Mouse (Mus musculus): ENCODE data around the gene Pla2g6. TPM values are rescaled to one million over a fixed set of nuclear protein-coding genes. Genes with fewer than 3 reads are reported as not detected.
A peak's percentile ranks its signal among the peaks of the same experiment; 100 is the strongest.

The Pla2g6 gene
- polyA plus RNA-seq, 1 experiment from 2014 or later, result 8.8 TPM

DNA sequence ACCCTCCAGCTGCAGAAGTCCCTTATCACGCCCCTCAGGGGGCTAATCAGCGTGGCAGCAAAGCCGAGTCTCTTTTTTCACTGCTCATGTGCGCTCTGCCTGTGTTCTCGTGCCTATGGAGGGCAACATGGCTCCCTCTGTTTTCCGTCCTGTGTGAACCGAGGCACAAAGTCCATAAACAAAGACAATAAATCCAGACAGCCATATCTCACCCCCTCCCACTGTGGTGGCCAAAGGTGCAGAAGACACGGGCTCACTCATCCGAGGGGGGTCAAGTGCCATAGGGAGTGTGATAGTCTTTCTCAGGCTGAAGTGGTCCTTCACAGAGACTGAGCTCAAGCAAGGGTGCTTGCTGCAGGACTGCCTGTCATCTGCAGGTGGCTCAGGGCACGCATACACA, 55.2 kb downstream of the Pla2g6 start:
- WGBS, result 73% methylated on average over 10 of the region's 10 CpGs

DNA sequence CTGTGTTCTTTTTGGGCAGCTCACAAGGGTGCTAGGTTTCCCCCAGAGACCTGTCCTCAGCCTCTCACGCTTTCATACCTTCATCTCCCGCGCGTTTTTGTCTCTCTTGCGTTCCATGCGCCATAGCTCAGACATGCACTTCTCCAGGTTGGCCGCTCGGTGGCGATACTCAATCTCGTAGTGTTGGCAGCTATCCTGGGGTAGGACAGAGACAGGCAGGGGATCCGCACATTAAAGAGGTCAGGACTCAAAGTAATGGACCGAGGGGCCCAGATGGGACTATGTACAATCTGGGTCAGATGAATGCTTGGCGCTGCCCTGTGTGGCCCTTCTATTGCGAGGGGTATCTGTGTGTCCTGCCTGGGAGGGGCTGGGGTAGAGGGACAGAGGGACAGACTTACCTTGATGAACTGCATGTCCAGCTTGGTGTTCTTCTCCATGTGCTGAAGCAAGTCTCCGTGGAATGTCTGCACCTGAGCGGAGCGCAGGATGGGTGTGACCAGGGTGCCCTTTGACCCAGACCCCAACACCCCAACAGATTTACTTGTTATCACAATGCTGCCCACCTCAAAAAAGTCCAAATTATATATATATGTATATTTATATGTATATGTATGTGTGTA, 57.0 kb downstream of the Pla2g6 start:
- TF ChIP-seq EP300 (optimal IDR thresholded peaks at IDR 0.05), result no peak
- peak; percentile 83 for TF ChIP-seq CTCF (IDR thresholded peaks at IDR 0.05; ENCODE audit: low read depth)
- no peaks in the 10 kb centered on the region for H3K27me3 ChIP-seq (ENCODE audit: control insufficient read depth, insufficient read depth, low read length)
- H3K4me1 ChIP-seq (replicated peaks; ENCODE audit: control insufficient read depth, insufficient read depth), result peaks cover 4% of the 10 kb centered on the region
- peak; percentile 48 for ATAC-seq (ENCODE audit: low FRiP score, low TSS enrichment)
- WGBS, result 16% methylated on average over 17 of the region's 17 CpGs
- H3K4me2 ChIP-seq (replicated peaks; ENCODE audit: low read depth), result peak overlapping the region; percentile 61
- no peak overlapping the region for H3K27ac ChIP-seq (replicated peaks)
- peak; percentile 72 for DNase-seq (ENCODE audit: low spot score)
- H3K4me3 ChIP-seq (ENCODE audit: low read depth, low read length), result peak overlapping the region; percentile 26; the same call in 1 of the 2 replicates
- no peak overlapping the region for H3K9ac ChIP-seq (ENCODE audit: low read length)
- H3K36me3 ChIP-seq (ENCODE audit: control insufficient read depth, insufficient read depth, low read length), result no peaks in the 10 kb centered on the region
- no peaks in the 10 kb centered on the region for H3K9me3 ChIP-seq (ENCODE audit: control insufficient read depth, low read length)

More for the DNA sequence above, 55.2 kb downstream of the Pla2g6 start:
- no peak for ATAC-seq (ENCODE audit: low FRiP score, low TSS enrichment)
- no peak overlapping the region for H3K4me3 ChIP-seq (ENCODE audit: low read depth, low read length)
- H3K4me2 ChIP-seq (replicated peaks; ENCODE audit: low read depth), result no peak overlapping the region
- H3K4me1 ChIP-seq (replicated peaks; ENCODE audit: control insufficient read depth, insufficient read depth), result peaks cover 4% of the 10 kb centered on the region
- no peak overlapping the region for H3K9ac ChIP-seq (ENCODE audit: low read length)
- H3K9me3 ChIP-seq (ENCODE audit: control insufficient read depth, low read length), result no peaks in the 10 kb centered on the region
- TF ChIP-seq CTCF (IDR thresholded peaks at IDR 0.05; ENCODE audit: low read depth) (no peak), EP300 (optimal IDR thresholded peaks at IDR 0.05) (no peak)
- no peaks in the 10 kb centered on the region for H3K36me3 ChIP-seq (ENCODE audit: control insufficient read depth, insufficient read depth, low read length)
- no peak for DNase-seq (ENCODE audit: low spot score)
- H3K27ac ChIP-seq (replicated peaks), result no peak overlapping the region
- H3K27me3 ChIP-seq (ENCODE audit: control insufficient read depth, insufficient read depth, low read length), result no peaks in the 10 kb centered on the region

DNA sequence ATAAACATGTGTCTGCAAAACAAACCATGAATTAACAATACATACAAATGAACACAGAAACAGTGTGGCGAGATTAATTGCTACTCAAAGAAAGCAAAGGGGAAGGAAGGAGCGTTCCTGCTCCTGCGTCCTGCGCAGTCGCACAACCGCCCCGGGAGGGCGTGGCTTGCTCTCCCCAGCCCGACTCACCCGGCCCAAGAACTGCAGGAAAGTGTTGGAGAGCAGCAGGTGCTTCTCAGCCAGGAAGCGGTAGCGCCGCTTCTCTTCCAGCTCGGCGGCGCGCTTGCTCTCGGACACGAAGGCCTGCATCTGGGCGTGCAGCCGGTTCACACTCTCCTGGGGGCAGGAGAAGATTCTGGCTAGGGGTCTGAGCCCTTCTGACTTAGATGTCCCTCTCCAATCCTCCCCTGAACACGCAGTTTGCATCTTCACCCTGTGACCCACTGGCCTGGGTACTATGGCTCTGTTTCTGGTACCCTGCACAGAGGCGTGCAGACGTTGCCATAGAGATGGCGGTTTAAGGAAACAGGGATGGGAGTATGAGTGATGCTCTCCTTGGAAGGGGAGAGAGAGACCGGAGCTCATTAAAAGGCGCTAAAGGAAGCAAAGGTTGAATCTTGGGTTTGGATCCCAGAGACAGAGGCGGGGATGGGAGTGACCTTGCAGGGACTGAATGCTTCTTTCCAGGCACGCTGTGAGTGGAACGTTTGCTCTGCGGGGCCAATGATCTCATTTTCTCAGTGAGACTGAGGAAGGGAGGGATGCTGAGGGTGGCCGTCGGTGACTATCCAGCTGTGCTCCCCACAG, 57.7 kb downstream of the Pla2g6 start:
- Histone ChIP-seq H3K36me3 (ENCODE audit: control insufficient read depth, insufficient read depth, low read length) (no peaks in the 10 kb centered on the region), H3K4me3 (ENCODE audit: low read depth, low read length) (peak overlapping the region; percentile 26), H3K27ac (replicated peaks) (peak overlapping the region; percentile 40; the same call in 1 of the 2 replicates), H3K4me1 (replicated peaks; ENCODE audit: control insufficient read depth, insufficient read depth) (peaks cover 4% of the 10 kb centered on the region), H3K9ac (ENCODE audit: low read length) (peak overlapping the region; percentile 27), H3K27me3 (ENCODE audit: control insufficient read depth, insufficient read depth, low read length) (no peaks in the 10 kb centered on the region), H3K4me2 (replicated peaks; ENCODE audit: low read depth) (peak overlapping the region; percentile 61), H3K9me3 (ENCODE audit: control insufficient read depth, low read length) (no peaks in the 10 kb centered on the region)
- DNase-seq (ENCODE audit: low spot score) (peak; percentile 89), ATAC-seq (ENCODE audit: low FRiP score, low TSS enrichment) (peak; percentile 71)
- TF ChIP-seq EP300 (optimal IDR thresholded peaks at IDR 0.05), result no peak
- peak; percentile 16; the same call in 1 of the 2 replicates for TF ChIP-seq CTCF (IDR thresholded peaks at IDR 0.05; ENCODE audit: low read depth)
- WGBS, result 3% methylated on average over 33 of the region's 33 CpGs

DNA sequence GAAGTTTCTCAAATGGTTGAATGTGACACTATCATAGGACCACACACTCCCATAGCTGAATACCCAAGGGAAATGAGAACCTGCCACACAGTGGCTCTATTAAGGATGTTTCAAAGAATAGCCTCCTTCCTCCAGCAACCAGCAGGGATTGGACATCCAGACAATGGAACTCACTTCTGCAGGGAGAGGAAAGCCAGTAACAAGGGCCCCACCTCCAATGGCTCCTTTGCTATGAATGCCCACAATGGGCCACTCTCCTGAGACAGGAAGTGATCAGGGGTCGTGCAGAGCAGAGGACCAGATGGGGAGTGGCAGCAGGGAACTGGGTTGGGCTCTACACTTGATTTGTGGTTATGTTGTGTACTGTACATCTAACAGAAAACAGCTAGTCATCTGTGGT, 59.7 kb downstream of the Pla2g6 start:
- Histone ChIP-seq H3K4me2 (replicated peaks; ENCODE audit: low read depth) (no peak overlapping the region), H3K27me3 (ENCODE audit: control insufficient read depth, insufficient read depth, low read length) (no peaks in the 10 kb centered on the region), H3K9me3 (ENCODE audit: control insufficient read depth, low read length) (no peaks in the 10 kb centered on the region), H3K4me1 (replicated peaks; ENCODE audit: control insufficient read depth, insufficient read depth) (peaks cover 4% of the 10 kb centered on the region), H3K36me3 (ENCODE audit: control insufficient read depth, insufficient read depth, low read length) (no peaks in the 10 kb centered on the region), H3K27ac (replicated peaks) (no peak overlapping the region), H3K4me3 (ENCODE audit: low read depth, low read length) (no peak overlapping the region), H3K9ac (ENCODE audit: low read length) (no peak overlapping the region)
- ATAC-seq (ENCODE audit: low FRiP score, low TSS enrichment), result no peak
- TF ChIP-seq EP300 (optimal IDR thresholded peaks at IDR 0.05) (no peak), CTCF (IDR thresholded peaks at IDR 0.05; ENCODE audit: low read depth) (no peak)
- DNase-seq (ENCODE audit: low spot score), result no peak
- WGBS, result 13% methylated on average over 1 of the region's 1 CpGs

DNA sequence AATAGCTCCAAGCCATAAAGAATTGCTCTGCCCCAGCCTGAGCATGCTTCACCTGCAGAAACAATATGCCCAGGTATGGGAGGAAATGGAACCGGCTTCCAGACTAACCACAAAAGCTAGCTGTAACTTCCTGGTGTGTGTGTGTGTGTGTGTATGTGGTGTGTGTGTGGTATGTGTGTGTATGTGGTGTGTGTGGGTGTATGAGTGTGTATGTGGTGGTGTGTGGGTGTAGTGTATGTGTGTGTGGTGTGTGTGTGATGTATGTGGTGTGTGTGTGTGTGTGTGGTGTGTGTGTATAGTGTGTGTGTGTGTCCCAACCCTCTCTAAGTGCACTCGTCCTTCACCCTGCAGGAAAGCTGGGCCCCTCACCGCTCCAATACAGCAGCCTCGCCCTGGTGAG, 62.8 kb downstream of the Pla2g6 start:
- no peaks in the 10 kb centered on the region for H3K27me3 ChIP-seq (ENCODE audit: control insufficient read depth, insufficient read depth, low read length)
- DNase-seq (ENCODE audit: low spot score), result no peak
- H3K9ac ChIP-seq (ENCODE audit: low read length), result no peak overlapping the region
- WGBS, result 51% methylated on average over 4 of the region's 4 CpGs
- peaks cover 6% of the 10 kb centered on the region; the same call in 1 of the 2 replicates for H3K4me1 ChIP-seq (replicated peaks; ENCODE audit: control insufficient read depth, insufficient read depth)
- no peak overlapping the region for H3K4me3 ChIP-seq (ENCODE audit: low read depth, low read length)
- ATAC-seq (ENCODE audit: low FRiP score, low TSS enrichment), result no peak
- H3K9me3 ChIP-seq (ENCODE audit: control insufficient read depth, low read length), result no peaks in the 10 kb centered on the region
- no peak overlapping the region for H3K4me2 ChIP-seq (replicated peaks; ENCODE audit: low read depth)
- TF ChIP-seq EP300 (optimal IDR thresholded peaks at IDR 0.05) (no peak), CTCF (IDR thresholded peaks at IDR 0.05; ENCODE audit: low read depth) (no peak)
- H3K36me3 ChIP-seq (ENCODE audit: control insufficient read depth, insufficient read depth, low read length), result no peaks in the 10 kb centered on the region
- H3K27ac ChIP-seq (replicated peaks), result no peak overlapping the region

DNA sequence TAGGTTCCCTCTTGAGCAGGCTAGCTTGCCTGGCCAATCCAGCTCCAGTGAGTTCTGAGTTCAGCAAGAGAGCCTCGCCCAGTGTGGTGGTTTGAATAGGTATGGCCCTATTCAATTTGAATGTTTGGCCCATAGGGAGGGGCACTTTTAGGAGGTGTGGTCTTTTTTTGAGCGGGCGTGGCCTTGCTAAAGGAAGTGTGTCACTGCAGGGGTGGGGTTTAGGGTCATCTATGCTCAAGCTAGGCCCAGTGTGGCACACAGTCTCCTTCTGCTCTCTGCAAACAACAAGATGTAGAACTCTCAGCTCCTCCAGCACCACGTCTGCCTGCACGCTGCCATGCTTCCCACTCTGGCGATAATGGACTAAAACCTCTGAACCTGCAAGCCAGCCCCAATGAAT, 64.5 kb downstream of the Pla2g6 start:
- Histone ChIP-seq H3K4me3 (ENCODE audit: low read depth, low read length) (no peak overlapping the region), H3K4me1 (replicated peaks; ENCODE audit: control insufficient read depth, insufficient read depth) (peaks cover 5% of the 10 kb centered on the region; the same call in 1 of the 2 replicates), H3K27ac (replicated peaks) (no peak overlapping the region), H3K9me3 (ENCODE audit: control insufficient read depth, low read length) (no peaks in the 10 kb centered on the region), H3K36me3 (ENCODE audit: control insufficient read depth, insufficient read depth, low read length) (no peaks in the 10 kb centered on the region), H3K4me2 (replicated peaks; ENCODE audit: low read depth) (no peak overlapping the region), H3K27me3 (ENCODE audit: control insufficient read depth, insufficient read depth, low read length) (no peaks in the 10 kb centered on the region), H3K9ac (ENCODE audit: low read length) (no peak overlapping the region)
- 93% methylated on average over 6 of the region's 6 CpGs for WGBS
- no peak for TF ChIP-seq CTCF (IDR thresholded peaks at IDR 0.05; ENCODE audit: low read depth)
- TF ChIP-seq EP300 (optimal IDR thresholded peaks at IDR 0.05), result no peak
- DNase-seq (ENCODE audit: low spot score), result no peak
- no peak for ATAC-seq (ENCODE audit: low FRiP score, low TSS enrichment)
